Mouse (Mus musculus) left cerebral cortex, adult 9 months (tissue): ENCODE results near the gene Gm45716.

ENCODE experiments used
- DNase-seq, 2 experiments: peaks; one replicate each; pipeline ENCODE4 v3.0.0; 2022; ENCODE audit warnings: low spot score in 2 of 2

Gene Gm45716

GRCm38 (mm10) chr11:90200826-90201225, 13.3 kb downstream of the Gm45716 start:
- DNase-seq, result no peak

DNA sequence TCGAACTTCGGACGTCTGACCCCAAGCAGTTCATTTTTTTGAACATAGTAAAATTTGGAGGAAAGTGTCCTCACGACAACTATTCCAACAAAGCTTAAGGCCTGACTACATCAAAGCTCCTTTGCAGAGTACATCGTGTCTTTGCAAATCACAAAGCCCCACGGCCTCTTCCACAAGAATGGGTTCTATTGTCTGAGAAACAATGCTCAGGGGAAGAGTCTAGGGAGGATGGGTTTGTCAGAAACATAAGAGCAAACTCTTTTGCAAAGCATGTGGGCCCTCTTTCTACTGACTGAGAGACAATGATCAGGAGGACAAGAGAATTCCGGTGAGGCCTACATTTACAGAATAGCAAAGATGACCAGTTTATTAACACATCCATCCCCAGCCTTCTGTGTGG, 26.8 kb downstream of the Gm45716 start:
- DNase-seq, result no peak

GRCm38 (mm10) chr11:90220022-90220645, 32.7 kb downstream of the Gm45716 start:
- no peak for DNase-seq

- DNase-seq, result no peak
These were observed 33.3 kb downstream of the Gm45716 start for GRCm38 (mm10) chr11:90220750-90221149.

- DNase-seq, result peak in 1 of 2 experiments; percentile 13
These were observed 37.5 kb downstream of the Gm45716 start for GRCm38 (mm10) chr11:90224914-90225470.

DNA sequence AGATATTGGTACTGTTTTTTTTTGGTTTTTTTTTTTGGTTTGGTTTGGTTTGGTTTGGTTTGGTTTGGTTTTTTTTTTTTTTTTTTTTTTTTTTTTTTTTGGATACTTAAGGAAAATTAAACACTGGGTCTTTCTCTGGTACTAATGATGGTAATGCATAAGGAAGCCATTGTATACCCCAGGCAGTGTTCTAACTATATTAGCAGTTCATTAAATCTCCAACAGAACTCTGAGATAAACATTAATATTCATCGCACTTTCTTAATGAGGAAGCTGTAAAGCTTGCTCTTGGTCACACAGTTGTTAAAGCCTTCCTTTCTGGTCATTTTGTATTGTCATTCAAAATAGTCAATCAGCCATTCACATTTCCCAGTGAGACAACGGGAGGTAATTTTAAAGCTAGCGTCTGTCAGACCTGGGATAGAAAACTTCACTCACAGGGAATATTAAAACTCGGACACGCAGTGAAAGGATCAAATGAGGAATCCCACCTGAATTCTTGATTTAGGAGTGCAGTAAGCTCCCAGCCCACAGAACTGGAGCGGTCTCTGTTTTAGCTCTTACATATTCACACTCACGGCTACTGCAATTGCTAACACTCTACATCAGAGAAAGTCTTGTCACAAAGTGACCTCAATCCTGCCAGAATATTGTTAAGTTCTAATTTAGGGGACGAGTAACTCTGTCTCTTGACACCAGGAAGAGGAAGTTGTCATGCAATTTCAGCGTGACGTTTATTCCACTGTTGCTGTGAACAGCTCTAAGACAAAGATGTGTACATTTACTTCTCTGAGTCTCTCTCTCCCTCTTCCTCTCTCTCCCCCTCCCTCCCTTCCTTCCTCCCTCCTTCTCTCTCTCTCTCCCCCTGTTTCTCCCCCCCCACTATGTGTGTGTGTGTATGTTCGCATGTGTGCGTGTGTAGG, 39.8 kb downstream of the Gm45716 start:
- no peak for DNase-seq

DNA sequence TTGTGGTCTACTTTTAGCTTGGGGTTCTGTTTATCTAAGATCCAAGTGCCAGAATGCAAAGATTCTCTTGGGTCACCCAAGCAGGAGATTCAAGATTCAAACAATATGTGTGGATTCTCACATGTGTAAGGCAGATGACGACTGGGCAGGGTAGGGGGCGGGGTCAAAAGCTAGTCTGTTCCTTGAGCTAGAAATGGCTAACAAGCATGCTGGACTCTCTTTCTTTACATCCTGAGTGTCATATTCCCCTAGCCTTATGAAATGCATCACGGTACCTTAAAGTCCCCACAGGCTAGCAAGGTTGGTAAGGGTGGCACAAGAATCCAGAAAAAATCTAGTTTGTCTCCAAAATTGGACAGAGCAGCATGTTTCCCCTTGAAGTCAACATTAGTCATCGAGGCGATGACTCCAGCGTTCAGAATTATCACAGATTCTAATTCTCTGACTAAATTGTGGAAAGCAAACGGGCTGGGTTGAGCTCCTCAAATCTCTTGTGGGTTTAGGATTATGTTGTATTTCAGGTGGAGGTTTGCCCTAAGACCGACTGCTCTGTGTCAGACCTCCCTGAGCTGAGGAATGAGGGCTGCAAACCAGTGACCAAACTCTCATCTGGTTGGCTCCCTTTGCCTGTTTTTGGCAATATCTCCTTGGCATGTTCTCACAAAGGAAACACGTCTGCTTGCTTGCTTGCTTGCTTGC, 40.9 kb downstream of the Gm45716 start:
- no peak for DNase-seq

DNA sequence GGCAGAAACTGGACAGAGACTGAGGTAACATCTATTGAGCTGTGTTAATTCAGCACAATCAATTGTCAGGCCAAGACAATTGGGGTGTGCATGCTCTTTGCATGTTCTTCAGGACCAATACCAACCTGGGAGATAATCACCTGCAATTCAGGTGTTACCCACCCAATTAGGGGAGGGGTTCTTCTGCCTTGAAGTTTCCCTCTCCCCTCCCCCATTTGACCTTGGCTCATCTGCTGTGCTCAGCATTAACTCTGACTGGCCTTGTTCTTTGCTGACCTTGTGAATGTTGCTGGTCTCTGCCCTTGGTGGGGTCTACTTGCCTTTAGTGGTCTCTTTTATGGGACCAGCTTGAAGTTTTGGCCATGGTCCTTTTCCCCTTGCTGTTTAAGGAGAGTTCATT, 42.3 kb downstream of the Gm45716 start:
- DNase-seq, result no peak

GRCm38 (mm10) chr11:90230671-90231070, 43.2 kb downstream of the Gm45716 start:
- DNase-seq, result no peak

DNA sequence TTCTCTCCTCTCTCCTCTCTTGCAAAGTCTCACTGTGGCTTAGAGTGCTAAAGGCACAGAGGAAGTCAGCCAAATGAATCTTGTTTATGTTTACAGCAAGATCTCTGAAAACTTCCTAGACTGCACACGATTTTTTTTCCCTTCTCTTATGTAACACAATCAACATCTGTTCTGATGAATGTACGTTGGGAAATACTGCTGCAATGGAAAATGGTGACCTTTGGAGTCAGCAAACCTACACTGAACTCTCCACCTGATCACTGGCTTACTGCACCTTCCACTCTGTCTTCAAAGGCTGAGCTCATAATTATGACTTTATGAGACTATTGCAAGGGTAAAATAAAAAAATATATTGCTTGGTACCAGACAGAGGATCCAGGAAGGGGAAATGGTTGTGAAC, 44.1 kb downstream of the Gm45716 start:
- DNase-seq, result no peak

- no peak for DNase-seq
These were observed 45.2 kb downstream of the Gm45716 start for GRCm38 (mm10) chr11:90232685-90233084.

- DNase-seq, result no peak
These were observed 47.7 kb downstream of the Gm45716 start for GRCm38 (mm10) chr11:90235221-90235620.

- no peak for DNase-seq
These were observed 50.1 kb downstream of the Gm45716 start for GRCm38 (mm10) chr11:90237616-90238015.

DNA sequence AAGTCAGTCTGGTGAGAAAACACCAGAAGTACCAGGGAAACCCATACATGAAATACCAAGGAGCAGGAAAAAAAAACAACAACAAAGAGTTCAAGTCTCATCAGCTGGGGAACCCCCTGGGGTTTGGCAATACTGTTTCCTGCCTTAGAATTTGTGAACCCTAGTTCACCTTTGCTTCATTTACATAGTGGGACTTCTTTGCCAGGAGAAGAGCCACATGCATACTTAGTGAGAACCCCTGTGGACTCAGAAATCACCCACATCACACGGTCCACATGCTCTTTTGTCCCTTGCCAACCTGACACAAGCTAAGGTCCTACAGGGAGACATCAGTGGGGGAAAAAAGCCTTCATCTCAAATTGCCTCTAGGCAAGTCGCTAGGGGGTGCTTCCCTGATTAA, 51.2 kb downstream of the Gm45716 start:
- DNase-seq, result no peak

DNA sequence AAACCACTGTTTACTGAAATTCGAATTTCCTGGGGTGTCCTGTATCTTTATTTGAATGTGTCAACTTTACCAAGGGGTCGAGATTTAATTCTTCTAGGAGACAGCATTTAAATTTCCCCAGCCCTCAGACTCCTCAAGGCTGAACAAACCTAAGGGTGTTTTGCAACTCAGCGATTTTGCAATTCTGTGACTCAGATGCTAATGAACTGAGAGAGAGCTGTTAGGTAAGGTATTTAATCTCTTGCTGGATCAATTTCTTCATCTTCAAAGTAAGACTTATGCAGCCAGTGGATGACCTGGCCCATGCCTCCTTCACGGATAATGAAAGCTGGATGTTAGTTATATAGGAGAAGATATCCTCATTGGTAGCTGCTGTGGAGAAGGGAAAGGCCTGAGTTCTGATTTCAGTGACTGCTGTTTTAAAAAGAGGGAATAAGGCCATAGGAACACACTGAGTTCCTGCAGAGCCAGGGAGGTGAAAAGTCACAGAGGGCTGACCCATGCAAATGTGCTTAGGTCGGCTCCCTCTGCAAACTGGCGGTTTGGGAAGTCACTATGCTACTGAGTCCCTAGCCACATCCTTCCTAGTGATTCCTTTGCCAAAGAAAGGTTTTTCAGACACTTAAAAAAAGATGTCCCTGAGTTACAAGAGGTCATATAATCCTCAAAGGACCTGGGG, 53.3 kb downstream of the Gm45716 start:
- DNase-seq, result no peak

DNA sequence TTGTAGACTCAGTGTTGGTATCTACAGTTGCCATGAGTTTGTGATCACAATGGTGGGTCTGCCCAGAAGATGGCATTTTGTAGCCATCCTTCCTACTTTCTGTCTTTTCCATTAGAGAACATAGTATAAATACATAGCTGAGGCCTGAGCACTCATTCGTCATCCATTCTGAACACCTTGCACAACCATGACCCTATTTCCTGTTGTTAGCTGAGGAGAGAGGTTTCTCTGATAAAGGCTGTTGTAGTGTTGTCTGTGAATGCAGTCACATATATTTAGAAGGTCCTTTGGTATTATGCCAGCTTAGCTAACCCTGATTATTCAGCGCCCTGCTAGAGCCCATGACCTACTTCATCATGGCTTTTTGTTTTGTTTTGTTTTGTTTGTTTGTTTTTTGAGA, 54.4 kb downstream of the Gm45716 start:
- no peak for DNase-seq

DNA sequence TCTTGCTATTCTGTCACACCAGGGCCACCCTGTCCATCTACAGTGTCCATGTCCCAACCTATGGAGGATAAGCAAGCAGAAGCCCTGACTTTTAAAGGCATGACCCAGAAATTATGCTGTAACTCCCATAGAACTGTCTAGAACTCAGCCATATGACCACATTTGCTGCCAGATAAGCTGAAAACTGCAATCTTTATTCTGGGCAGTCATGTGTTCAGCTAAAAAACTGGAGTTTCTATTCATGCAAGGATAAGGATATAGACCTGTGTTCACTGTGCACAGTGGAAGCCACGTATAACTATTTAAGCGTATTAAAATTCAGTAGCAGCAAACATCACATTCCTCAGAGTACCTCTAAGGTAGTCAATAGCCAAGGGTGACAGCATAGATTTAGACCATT, 55.8 kb downstream of the Gm45716 start:
- no peak for DNase-seq

GRCm38 (mm10) chr11:90245630-90246029, 58.1 kb downstream of the Gm45716 start:
- DNase-seq, result no peak

- DNase-seq, result no peak
These were observed 59.2 kb downstream of the Gm45716 start for GRCm38 (mm10) chr11:90246676-90247075.

GRCm38 (mm10) chr11:90247793-90248192, 60.3 kb downstream of the Gm45716 start:
- no peak for DNase-seq

DNA sequence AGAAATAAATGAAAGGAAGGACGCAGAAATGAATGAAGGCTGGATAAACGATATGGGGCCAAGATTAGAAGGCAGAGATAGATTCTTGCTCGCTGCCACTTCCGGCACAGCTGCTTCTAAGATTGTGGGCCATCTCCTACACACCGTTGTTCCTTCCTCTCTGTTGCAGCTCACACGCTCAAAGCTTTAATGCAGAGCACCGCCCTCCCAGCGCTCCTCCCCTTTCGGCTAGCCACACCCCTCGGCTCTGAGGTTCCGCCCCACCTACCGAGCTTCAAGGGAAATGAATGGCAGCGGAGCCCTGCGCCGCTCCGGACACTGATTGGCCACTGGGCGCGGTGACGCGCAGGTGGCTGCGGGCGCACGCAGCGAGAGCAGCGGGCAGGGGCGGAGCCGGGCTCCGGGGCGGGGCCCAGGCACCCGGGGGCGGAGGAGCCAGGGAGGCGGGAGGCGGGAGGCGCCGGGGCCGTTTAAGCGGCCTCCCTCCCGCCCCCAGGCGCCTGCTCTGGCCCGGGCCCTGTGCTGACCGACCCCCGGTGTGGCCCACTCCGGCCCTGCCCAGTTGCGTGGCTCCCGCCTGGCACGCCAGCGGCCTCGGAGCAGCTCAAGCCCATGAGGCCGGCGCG, 61.7 kb downstream of the Gm45716 start, which contains the start of gene Mmd:
Mmd (plus strand) TSS at position 432 of the 626 bp plus-strand sequence.
- peak; percentile 96 to 98 for DNase-seq
